Mouse (Mus musculus) neural tube, embryonic 14.5 days (tissue): ENCODE results near the gene Ctnnbl1. TPM values are rescaled to one million over a fixed set of nuclear protein-coding genes. Genes with fewer than 3 reads are reported as not detected.

Source experiments
- ATAC-seq: fragments of 200-750 bp; cut with Nextera tagmentation; 2 replicates; pipeline ENCODE4 v1.8.0; 2017; ENCODE audit warnings: low read depth, mild to moderate bottlenecking, moderate TSS enrichment, moderate library complexity
- H3K27ac ChIP-seq: fragments of 300-500 bp; sonication (generic); 2 replicates; pipeline ENCODE4 v1.5.1; 2014; ENCODE audit warnings: low read depth, mild to moderate bottlenecking, control low read depth, low read length, moderate library complexity, mixed read lengths
- H3K27me3 ChIP-seq: fragments of 300-500 bp; sonication (generic); 2 replicates; pipeline ENCODE4 v1.6.1; 2014; ENCODE audit warnings: low read length; ENCODE audit not compliant: control insufficient read depth, insufficient read depth
- H3K36me3 ChIP-seq: fragments of 300-500 bp; sonication (generic); 2 replicates; pipeline ENCODE4 v1.6.1; 2014; ENCODE audit warnings: low read length, mixed read lengths; ENCODE audit not compliant: control insufficient read depth, insufficient read depth
- H3K4me1 ChIP-seq: fragments of 300-500 bp; sonication (generic); 2 replicates; pipeline ENCODE4 v1.6.1; 2014; ENCODE audit warnings: low read length; ENCODE audit not compliant: control insufficient read depth, insufficient read depth
- H3K4me2 ChIP-seq: fragments of 300-500 bp; sonication (generic); 2 replicates; pipeline ENCODE4 v1.6.1; 2014; ENCODE audit warnings: mild to moderate bottlenecking, low read depth, low read length, control low read depth
- H3K4me3 ChIP-seq: fragments of 300-500 bp; sonication (generic); 2 replicates; pipeline ENCODE4 v1.5.1; 2014; ENCODE audit warnings: low read depth, low read length, control low read depth, mixed read lengths
- H3K9ac ChIP-seq: fragments of 300-500 bp; sonication (generic); replicated peaks from 2 replicates; pipeline ENCODE4 v1.6.1; 2014; ENCODE audit warnings: low read depth, mild to moderate bottlenecking, control low read depth, low read length, mixed read lengths
- H3K9me3 ChIP-seq: fragments of 300-500 bp; sonication (generic); 2 replicates; pipeline ENCODE4 v1.6.1; 2016; ENCODE audit warnings: low read length; ENCODE audit not compliant: control insufficient read depth
- WGBS: fragments of 180-500 bp; shearing (Covaris S2); extraction: QIAGEN DNeasy Blood & Tissue Kit; methylation state at CpG from one replicate; pipeline ENCODE4 v1.1.7; 2014; 5-methylcytosine and 5-hydroxymethylcytosine counted together
- polyA plus RNA-seq: library from polyadenylated mRNA; unstranded; fragments of >200 nt; fragmentation: Nextera tagmentation; extraction: Ambion mirVana; gene quantifications from 2 replicates; pipeline ENCODE4 v1.2.1, GENCODE M21; 2014

Ctnnbl1 gene
- polyA plus RNA-seq, 1 experiment from 2014 or later = 59.4 TPM

- Histone ChIP-seq H3K4me3 (no peak overlapping the region), H3K36me3 (no peaks in the 10 kb centered on the region), H3K27me3 (no peaks in the 10 kb centered on the region), H3K4me2 (no peak overlapping the region), H3K4me1 (peaks cover 11% of the 10 kb centered on the region; the same call in 1 of the 2 replicates), H3K27ac (no peak overlapping the region), H3K9me3 (no peaks in the 10 kb centered on the region), H3K9ac (no peak overlapping the region)
- no peak for ATAC-seq
- WGBS = 75% methylated on average over 6 of the region's 6 CpGs
Measured at GRCm38 (mm10) chr2:157759717-157760116, 22.5 kb downstream of the Ctnnbl1 start.

GRCm38 (mm10) chr2:157762903-157763302 is 25.7 kb downstream of the Ctnnbl1 start:
- Histone ChIP-seq H3K27ac (no peak overlapping the region), H3K9me3 (no peaks in the 10 kb centered on the region), H3K36me3 (no peaks in the 10 kb centered on the region), H3K9ac (no peak overlapping the region), H3K4me1 (peaks cover 8% of the 10 kb centered on the region; the same call in 1 of the 2 replicates), H3K4me3 (no peak overlapping the region), H3K4me2 (no peak overlapping the region), H3K27me3 (no peaks in the 10 kb centered on the region)
- no peak for ATAC-seq
- 90% methylated on average over 4 of the region's 4 CpGs for WGBS

GRCm38 (mm10) chr2:157766591-157766990 is 29.4 kb downstream of the Ctnnbl1 start:
- H3K4me2 ChIP-seq = no peak overlapping the region
- peak overlapping the region; percentile 77 for H3K27ac ChIP-seq
- H3K4me3 ChIP-seq = no peak overlapping the region
- no peaks in the 10 kb centered on the region for H3K36me3 ChIP-seq
- WGBS = 52% methylated on average over 7 of the region's 7 CpGs
- H3K4me1 ChIP-seq = peaks cover 31% of the 10 kb centered on the region
- H3K27me3 ChIP-seq = no peaks in the 10 kb centered on the region
- no peak overlapping the region for H3K9ac ChIP-seq
- H3K9me3 ChIP-seq = no peaks in the 10 kb centered on the region
- no peak for ATAC-seq

GRCm38 (mm10) chr2:157768682-157769429 is 31.7 kb downstream of the Ctnnbl1 start:
- Histone ChIP-seq H3K27me3 (no peaks in the 10 kb centered on the region), H3K9me3 (no peaks in the 10 kb centered on the region), H3K9ac (no peak overlapping the region), H3K4me2 (no peak overlapping the region), H3K4me3 (no peak overlapping the region), H3K4me1 (peaks cover 31% of the 10 kb centered on the region), H3K36me3 (no peaks in the 10 kb centered on the region), H3K27ac (peak overlapping the region; percentile 49)
- WGBS = 34% methylated on average over 10 of the region's 10 CpGs
- peak; percentile 76 for ATAC-seq

GRCm38 (mm10) chr2:157770761-157771160 is 33.6 kb downstream of the Ctnnbl1 start:
- H3K27ac ChIP-seq = no peak overlapping the region; the same call in 1 of the 2 replicates
- H3K4me1 ChIP-seq = peaks cover 31% of the 10 kb centered on the region
- WGBS = 55% methylated on average over 3 of the region's 3 CpGs
- no peaks in the 10 kb centered on the region for H3K9me3 ChIP-seq
- no peak overlapping the region for H3K4me2 ChIP-seq
- no peak for ATAC-seq
- no peaks in the 10 kb centered on the region for H3K27me3 ChIP-seq
- no peak overlapping the region for H3K4me3 ChIP-seq
- no peaks in the 10 kb centered on the region for H3K36me3 ChIP-seq
- no peak overlapping the region for H3K9ac ChIP-seq

GRCm38 (mm10) chr2:157773661-157774060 is 36.5 kb downstream of the Ctnnbl1 start:
- WGBS = 88% methylated on average over 1 of the region's 1 CpGs
- Histone ChIP-seq H3K9ac (no peak overlapping the region), H3K4me3 (no peak overlapping the region), H3K36me3 (no peaks in the 10 kb centered on the region), H3K27ac (no peak overlapping the region), H3K27me3 (no peaks in the 10 kb centered on the region), H3K4me1 (peaks cover 17% of the 10 kb centered on the region), H3K4me2 (no peak overlapping the region), H3K9me3 (no peaks in the 10 kb centered on the region)
- ATAC-seq = no peak

GRCm38 (mm10) chr2:157775957-157776356 is 38.8 kb downstream of the Ctnnbl1 start:
- peaks cover 2% of the 10 kb centered on the region; the same call in 1 of the 2 replicates for H3K4me1 ChIP-seq
- no peak overlapping the region for H3K27ac ChIP-seq
- H3K36me3 ChIP-seq = no peaks in the 10 kb centered on the region
- H3K4me3 ChIP-seq = no peak overlapping the region
- no peak overlapping the region for H3K9ac ChIP-seq
- no peaks in the 10 kb centered on the region for H3K27me3 ChIP-seq
- ATAC-seq = no peak
- no peak overlapping the region for H3K4me2 ChIP-seq
- 86% methylated on average over 2 of the region's 2 CpGs for WGBS
- H3K9me3 ChIP-seq = no peaks in the 10 kb centered on the region

- Histone ChIP-seq H3K27me3 (no peaks in the 10 kb centered on the region), H3K36me3 (no peaks in the 10 kb centered on the region), H3K4me1 (0 out of 2 replicates have a peak, but pooled peaks cover 3% of the 10 kb centered on the region), H3K4me2 (no peak overlapping the region), H3K9me3 (no peaks in the 10 kb centered on the region), H3K9ac (no peak overlapping the region), H3K4me3 (no peak overlapping the region), H3K27ac (peak overlapping the region; percentile 28)
- WGBS = 65% methylated on average over 3 of the region's 3 CpGs
- no peak for ATAC-seq
Measured at GRCm38 (mm10) chr2:157780956-157781355, 43.8 kb downstream of the Ctnnbl1 start.

- no peak overlapping the region for H3K4me2 ChIP-seq
- no peaks in the 10 kb centered on the region for H3K9me3 ChIP-seq
- no peak overlapping the region for H3K9ac ChIP-seq
- WGBS = 78% methylated on average over 16 of the region's 16 CpGs
- 0 out of 2 replicates have a peak overlapping the region, but pooled peaks have one; percentile 45 for H3K27ac ChIP-seq
- 0 out of 2 replicates have a peak, but pooled peaks cover 7% of the 10 kb centered on the region for H3K4me1 ChIP-seq
- no peaks in the 10 kb centered on the region for H3K27me3 ChIP-seq
- no peak for ATAC-seq
- H3K36me3 ChIP-seq = no peaks in the 10 kb centered on the region
- H3K4me3 ChIP-seq = no peak overlapping the region
Measured at GRCm38 (mm10) chr2:157783152-157783551, 46.0 kb downstream of the Ctnnbl1 start.
